Mouse (Mus musculus) right cerebral cortex, postnatal 25 days (tissue): ENCODE data around the gene Usp44.
"Not testable (repeated sequence)": the region's sequence is repeated elsewhere in the genome, so short reads cannot be mapped to it uniquely, and the experiment has no call there.

Source experiments
- DNase-seq: peaks from one replicate; pipeline ENCODE4 v3.0.0; 2022

The Usp44 gene

DNA sequence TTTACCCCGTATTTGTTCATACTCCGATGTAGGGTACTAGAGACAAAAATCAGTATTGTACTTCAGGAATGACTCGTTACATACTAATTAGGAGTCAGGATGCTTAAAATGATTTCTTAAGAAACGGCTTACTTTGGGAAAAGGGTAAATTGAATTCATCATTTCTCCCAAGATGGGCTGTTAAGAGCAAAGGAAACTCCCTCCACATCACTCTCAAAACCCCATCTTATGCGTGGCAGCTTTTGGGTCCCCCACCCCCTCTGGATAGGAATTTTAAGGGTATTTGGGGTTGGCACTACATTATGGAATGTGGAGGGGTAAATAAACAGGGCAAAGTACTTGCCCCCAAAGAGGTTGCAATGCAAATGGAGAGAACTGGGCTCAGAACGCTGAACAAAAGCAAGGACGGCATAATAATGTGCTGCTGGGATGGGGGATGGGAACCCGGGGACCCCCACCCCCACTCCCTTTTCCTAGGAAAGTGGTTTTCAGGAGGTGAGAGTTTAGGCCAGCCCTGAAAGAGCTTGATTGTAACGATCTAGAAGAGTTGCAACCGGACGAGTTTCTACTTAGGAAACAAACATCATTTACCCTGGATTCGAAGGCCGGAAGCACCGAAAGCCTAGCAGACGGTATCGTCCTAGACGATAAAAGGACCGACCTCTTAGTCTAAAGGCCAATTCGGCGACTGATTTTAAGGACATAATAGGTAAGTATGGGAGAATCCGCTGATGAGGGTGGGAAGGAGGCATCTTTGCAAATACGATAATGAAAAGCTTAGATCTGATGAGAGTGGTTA, at the start of gene Usp44:
TSS of gene Usp44 (plus strand) at position 625 of the 799 bp plus-strand sequence.
- DNase-seq, result no peak

DNA sequence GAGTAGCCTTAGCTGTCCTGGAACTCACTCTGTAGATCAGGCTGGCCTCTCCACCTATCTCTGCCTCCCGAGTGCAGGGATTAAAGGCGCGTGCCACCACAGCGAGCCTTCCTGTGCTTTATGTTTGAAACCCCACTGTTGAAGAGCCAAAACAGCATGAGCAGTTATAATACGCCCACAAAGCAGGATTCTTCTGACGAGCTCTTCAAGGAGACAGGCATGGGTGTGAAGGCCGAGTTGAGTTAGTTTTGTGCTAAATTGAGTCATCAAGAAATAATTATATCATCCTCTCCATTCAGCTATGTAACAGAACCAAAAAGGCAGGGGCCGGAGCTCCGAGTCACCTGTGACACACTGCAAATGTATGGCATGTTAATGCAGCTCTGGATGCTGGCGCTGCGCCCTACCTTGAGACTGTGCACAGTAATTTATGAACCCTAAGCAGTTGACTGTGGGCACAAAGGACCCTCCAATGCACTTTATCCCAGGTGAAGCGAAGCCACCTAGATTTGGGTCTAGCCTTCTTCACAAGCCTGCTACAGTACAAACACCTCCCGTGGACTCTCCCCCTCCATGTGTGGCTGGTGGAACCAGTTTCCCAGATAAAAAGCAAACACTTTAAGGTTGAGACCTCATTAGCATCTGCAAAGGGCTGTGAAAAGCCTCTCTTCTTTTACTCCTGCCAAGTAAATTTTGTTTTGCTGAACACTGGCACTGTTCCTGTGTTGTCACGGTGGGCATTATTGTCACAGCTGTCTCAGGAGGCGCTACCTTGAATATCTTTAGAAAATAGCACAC, 47.9 kb upstream of the Usp44 start:
- DNase-seq, result no peak

DNA sequence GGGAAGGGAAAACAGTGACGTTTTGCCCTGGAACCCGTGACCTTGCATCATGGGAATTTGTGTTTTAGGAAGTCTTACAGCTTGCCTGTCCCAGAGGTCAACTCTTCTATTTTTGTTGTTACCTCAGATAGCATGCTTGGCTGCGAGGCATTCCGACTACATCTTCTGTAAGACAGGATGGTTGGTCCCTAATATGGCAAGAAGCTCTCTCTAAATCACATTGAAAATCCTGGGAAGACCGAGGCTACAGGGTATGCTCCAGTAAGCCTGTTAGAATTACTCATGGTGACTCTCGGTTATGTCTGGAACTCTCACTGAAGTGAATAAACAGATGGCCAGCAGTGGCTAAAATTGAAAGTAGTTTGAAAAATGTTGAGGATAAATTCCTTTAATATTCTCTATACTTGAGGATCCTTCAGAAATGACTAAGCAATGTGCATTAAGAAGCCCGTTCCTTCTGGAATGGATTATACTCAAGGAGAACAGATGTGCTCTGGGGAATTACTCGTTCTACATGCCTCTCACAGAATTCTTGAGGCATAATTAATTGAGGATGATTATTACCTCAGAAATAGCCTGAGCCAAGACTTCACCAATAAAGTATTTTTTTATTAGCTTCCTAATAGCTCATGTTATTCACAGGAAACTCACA, 31.5 kb upstream of the Usp44 start:
- DNase-seq, result no peak

DNA sequence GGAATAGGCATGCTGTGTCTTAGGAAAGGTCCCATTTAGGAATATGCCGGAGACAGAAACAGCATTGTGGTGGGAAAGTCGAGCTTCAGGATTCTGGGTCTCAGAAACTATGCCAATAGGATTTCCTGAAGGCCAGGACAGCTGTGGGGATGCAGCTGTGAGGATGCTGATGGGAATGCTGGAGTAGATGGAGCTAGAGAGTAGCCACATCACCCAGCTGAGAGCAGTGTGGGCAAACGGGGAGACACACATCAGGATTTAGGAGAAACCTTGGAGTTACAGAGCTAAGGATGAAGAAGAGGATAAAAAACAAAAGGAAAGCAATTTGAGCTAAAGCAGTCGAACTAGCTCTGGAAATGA, 31.0 kb upstream of the Usp44 start:
- DNase-seq, result no peak

DNA sequence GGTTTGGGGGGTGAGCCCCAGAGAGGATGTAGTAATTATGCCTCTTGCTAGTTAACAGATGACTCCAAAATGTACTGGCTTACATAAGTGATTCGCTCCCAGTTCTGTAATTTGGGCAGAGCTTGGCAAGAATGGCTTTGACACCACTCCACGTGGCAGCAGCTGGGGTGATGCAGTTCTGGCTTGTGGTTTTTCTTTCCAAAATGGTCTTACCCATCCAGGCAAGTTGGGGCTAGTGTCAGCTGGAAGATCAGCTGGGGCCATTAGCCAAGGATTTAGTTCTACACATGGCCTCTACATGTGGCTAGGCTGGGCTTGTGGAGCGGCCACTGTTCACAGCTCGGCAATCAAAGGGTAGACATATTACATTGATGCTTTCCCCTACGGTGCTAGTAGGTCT, 30.5 kb upstream of the Usp44 start:
- DNase-seq, result no peak

DNA sequence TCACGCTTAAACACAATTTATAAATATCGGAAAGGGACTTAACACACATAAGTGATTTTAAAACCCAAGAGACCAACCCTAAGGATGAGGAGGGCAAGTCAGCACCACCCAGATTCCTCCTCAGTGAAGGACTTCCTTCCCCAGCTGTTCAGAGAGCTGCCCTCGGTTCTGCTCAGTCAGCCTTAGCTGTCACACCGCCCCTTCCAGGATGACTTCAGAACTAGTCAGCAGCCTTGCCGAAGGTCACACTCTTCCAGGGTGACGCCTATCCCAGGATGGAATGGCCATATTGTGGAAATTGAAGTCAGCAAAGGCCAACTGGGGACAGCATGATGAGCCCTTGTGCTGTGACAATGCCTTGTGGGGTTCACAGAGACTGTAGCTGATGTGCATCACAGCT, 28.2 kb upstream of the Usp44 start:
- DNase-seq, result no peak

DNA sequence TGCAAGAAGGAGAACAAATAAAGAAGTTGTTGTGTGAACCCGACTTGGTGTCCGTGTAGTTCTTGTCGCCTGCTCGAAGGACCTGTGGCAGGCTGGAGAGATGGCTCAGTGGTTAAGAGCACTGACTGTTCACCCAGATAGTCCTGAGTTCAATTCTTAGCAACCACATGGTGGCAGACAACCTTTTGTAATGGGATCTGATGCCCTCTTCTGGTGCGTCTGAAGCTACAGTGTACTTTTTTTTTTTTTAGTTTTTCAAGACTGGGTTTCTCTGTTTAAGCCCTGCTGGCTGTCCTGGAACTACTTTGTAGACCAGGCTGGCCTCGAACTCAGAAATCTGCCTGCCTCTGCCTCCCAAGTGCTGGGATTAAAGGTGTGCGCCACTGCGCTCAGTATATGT, 21.9 kb upstream of the Usp44 start:
- not testable (repeated sequence) for DNase-seq

DNA sequence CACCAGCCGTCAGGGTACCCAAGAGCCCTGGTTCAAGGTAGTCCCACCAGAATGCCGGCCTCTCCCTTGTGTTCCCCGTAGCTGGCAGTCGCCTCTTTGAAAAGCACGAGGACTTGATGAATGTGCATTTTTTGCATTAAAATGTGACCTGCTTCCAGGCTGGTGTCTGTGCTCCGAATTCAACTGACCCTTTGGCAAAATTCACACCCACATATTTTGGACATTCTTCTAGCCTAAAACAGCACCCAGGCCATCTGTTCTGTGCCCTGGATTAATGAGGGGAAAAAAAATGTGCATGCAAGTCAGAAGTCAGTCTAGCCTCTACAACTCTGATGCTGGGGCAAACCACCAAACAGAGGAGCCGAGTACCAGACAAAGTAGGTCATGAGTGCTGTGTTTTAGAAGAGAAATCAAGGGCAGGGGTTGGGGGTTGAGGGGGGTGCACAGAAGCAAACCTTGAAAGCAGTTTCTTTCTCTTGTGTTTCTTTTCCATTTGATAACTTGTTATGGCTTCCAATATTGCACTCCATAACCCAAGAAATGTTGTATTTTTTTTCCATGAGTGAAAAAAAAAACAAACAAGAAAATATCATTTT, 20.7 kb upstream of the Usp44 start:
- no peak for DNase-seq

DNA sequence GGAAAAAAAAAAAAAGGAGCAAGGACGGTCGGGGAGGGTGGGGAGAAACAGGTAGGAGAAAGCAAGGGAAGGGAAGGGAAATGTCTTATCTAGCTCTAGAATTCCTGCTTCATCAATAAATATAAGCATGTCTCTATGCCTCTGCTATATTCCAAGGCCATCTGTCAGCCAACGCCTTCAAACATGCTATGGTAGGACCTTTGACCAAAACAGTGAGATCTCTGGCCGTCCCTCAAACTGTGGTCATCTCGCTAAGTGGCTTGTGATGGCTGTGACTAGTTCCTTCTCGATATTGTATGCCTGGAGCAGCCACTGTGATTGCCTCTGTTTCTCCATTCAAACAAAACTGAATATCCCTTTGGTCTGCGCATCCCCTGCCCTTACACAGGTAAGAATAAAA, 19.3 kb upstream of the Usp44 start:
- DNase-seq, result no peak

DNA sequence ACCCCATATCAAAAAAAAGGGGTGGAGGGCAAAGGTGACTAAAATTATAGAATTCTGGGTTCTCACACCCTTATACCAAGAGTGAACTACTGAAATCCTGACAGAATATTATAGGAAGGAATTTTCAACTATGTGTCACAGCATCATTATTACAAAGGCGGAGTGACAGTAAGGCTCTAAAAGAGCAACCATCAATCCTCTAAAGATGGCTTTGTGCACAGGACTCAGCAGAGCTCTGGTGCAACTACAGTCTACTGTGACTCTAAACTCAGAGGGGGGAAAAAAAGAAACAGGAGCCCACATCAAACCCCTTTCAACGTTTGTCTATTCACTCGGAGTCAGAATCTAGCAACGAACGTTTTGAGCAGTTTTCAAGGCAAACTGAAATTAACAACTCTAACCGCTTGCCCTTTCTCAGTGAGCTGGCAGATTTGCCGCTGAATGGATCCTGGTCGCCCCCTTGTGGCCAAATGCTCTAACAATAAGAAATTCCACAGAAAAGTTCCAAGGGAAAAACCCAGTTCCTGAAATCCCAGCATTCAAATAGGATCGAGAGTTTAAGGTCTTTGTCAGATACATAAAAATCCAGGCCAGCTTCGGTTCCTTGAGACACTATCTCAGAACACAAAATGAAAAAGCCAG, 18.5 kb upstream of the Usp44 start:
- peak; percentile 73 for DNase-seq

DNA sequence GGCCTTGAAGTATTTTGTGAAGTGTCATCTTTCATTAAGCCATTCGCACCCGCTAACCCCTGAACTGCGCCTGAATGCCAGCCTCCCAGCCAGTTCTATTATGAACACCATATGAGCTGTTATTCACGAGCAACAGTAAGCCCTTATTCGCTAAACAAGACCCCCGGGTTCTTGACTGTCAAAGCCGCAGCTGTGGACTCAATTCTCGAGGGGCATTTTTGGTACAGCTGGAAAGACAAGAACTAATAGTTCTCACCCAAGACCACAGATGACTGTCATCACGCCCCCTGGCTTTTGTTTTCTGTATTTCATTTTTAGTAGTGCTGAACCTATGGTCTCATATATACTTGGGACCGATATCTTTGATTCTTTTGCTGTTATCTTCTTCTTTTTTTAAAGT, 17.6 kb upstream of the Usp44 start:
- no peak for DNase-seq

DNA sequence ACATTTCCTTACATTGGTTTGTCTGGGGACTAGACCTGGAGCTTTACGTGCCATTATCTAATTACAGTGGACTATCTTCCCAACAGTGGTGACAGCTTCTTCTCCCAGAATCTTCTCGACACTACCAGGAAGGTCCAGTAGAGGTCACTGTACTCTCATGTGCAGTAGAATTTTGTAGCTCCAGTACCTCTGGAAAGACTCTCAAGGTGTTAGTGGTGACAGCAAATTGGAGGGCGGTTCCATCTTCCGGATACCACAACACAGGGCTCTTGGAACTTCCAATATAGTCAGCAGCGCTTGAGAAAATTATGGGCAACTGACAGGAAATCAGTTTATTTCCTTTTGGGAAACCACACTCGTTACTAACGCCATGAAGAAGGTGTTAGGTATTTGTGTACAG, 12.7 kb upstream of the Usp44 start:
- peak; percentile 46 for DNase-seq

DNA sequence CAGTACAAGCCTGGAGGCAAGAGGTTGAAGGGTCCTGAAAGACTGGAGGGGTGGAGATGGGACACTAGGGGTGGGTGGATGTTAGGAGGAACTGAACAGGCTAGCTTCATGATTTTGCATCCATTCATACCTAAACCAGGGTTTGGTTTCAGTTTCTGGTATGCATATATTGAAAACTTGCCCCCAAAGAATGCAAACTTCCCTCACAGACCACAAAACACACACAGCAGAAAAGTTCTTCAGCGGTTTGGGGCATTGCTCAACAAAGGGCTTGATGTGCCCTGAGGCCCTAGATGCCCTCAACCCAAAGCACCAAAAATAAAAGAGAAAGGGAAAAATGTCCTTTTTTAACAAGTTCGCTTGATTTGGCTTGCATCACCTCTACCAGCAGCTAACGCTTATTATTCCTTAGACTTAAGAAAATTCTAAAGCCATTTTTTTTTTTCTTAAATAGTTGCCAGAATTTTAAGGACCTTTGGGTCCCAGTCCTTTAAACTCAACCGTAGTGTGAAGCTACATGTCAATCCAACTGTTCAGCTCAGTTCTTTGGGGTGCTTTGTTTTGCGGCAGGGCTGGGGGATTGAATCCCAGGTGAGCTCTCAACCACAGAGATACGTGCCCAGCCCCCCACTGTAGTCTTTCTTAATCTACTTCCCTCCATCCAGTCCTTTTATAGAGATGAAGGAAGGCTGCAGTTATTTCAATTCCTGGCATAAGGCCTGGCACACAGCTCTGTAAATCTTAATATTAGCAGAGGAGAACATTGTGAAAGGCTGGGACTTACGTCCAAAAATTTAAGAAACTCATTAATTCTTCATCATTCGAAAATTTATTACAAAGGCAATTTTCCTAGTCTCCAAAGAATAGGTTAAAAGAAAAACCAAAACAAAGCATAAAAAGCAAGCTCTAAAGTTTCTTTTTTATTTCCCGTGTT, 1.2 kb upstream of the Usp44 start:
- no peak for DNase-seq

DNA sequence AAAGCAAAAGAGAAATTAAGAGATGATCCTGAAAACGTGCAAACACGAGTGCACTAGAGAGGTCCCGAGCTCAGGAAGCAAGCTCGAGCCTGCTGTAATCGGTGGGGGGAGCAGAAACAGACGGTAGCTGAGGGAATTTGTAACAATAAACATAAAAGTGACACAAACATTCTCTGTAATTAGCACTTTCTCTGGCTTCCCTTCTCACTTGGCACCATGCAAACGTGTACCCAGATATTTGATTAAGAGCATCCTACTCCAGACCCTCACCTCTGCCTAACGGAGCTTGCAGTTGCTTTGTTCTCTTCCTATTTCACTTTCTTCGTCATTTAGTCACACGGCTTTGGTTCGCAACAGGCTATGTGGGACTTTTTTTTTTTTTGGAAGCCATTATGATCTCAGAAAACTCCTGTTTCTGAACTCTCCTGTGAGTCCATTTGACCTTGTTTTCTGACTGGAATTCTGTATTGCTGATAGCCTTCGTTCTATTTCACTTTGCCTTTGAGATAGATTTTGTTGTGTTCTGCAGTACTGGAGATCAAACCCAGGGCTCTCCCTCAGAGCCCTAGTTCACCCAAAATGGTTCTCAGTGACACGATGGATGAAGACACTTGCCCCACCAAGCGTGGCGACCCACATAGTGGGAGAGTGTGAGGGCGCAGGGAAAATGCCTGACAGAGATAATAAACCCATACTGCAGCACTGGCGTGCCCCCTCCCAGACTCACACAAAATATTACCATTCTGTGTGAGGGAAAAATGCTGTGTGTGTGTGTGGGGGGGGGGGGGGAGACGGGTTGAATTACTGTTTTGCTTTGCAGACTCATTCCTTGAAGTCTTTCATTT, 597 bp downstream of the Usp44 start:
- DNase-seq, result no peak

DNA sequence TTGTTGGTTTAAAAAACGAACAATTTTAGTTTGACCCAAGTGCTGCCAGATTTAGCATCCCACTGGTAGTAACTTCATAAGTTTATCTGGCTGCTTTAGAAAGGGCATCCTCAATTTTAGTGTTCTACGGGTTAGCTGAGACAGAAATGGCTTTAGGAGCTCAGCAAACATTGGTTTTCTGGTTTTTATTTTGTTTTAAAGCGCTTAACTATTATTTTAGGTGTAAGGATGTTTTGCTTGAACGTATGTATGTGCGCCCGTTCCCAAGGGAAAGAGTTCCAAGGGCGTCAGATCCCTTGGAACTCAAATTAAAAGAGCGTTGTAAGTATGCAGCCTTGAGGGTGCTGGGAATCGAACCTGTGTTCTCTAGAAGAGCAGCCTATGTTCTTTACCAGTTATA, 1.5 kb downstream of the Usp44 start:
- DNase-seq, result no peak

DNA sequence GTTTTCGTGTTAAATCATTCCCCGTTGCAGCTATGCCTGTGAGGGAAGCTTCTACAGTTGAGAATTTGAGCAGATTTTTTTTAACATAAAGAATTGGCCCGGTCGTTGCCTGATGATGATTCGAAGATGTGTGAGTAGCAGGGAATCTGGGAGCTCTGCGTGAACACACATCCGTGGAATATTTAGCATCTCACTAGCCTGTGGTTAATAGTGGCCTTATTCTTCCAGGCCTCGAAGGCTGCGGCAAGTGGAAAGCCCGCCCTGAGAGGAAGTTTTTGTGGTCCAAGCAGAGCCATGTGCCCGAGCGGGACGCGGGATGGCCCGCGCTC, 2.0 kb downstream of the Usp44 start:
- no peak for DNase-seq

DNA sequence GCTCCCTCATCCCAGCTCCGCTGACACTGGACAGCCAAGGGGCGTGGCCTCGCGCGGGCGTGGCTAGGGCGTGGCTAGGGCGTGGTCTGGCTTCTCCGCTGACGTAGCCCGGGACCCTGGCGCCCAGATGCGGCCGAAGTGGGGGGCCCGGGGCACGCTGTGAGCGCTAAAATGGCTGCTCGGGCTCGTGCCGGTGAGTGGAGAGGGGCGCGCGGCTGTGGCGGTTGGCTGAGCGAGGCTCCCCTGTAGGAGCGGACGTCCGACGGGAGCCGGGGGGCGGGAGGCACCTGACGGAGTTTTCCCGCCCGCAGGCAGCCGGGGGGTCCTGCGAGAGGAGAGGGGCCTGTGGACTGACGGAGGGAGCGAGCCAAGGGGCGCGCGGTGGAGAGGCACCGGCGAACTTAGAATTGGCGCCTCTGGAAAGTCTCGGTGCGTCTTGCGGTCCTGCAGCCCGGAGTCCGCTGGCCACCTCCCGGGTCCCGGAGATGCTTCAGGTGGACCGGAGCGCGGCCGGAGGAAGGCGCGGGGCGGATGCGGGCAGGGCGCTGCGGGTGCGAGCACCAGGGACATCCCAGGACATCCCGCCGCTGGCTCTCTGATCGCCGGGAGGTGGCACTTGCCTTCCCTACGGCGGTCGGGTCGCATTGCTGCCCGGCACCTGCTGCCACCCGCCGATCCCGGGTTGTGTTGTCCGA, 2.5 kb downstream of the Usp44 start:
- no peak for DNase-seq

DNA sequence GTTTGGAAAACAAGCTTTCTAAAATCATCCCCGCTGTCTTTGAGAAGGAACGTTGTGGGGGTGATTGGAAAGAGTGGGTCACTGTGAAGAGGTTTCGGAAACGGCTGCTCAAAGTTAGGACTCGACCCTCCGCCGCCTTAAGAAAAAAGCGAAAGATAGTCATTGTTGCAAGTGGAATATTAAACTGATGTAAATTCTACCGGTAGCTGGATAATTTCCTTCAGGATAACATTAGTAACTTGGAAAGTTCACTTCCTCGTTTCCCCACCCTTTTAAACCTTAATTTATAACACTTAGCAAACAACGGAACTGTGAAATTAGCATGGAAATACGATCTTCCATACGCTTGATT, 3.0 kb downstream of the Usp44 start:
- DNase-seq, result no peak

DNA sequence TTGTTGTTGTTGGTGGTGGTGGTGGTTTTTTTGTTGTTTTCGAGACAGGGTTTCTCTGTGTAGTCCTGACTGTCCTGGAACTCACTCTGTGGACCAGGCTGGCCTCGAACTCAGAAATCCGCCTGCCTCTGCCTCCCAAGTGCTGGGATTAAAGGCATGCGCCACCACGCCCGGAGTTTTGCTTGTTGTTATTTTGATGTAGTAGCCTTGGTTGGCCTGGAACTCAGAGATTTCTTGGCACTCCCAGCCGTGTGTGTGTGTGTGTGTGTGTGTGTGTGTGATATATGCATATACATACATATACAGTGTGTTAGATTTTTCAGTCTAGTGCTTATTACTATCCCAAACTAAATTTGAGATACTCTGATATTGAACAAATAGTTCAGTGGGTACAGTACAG, 3.8 kb downstream of the Usp44 start:
- not testable (repeated sequence) for DNase-seq

DNA sequence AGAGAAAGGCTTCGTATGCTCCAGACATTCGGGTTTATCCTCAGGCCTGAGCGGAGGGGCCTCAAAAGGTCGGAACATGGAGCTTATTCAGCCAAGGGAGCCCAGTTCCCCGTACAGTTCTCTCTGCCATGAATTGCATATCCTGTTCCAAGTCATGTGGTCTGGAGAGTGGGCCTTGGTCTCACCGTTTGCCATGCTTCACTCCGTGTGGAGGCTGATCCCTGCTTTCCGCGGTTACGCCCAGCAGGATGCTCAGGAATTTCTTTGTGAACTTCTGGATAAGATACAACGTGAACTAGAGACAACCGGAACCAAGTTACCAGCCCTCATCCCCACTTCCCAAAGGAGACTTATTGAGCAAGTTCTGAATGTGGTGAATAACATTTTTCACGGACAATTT, 15.4 kb downstream of the Usp44 start:
- DNase-seq, result no peak

DNA sequence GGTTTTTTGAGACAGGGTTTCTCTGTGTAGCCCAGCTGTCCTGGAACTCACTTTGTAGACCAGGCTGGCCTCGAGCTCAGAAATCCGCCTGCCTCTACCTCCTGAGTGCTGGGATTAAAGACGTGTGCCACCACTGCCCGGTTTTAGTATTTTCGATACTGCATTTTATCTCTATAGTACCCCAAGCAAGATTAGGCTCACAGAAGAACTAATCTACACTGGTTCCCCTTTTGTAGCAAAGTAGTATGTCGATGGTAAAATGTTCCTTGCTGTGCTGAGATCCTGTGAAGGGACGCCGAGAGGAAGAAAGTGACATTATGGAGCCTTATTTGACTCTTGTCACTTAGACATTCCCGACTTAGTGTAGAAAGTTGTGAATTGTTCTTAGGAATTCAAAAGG, 23.8 kb downstream of the Usp44 start:
- no peak for DNase-seq
